Mouse (Mus musculus) E14TG2a.4 (cell line): ENCODE measurements around the gene BC024978.

Experiments used
- H3K27me3 ChIP-seq: 2 replicates; pipeline ENCODE4 v1.6.1; 2014; ENCODE audit warnings: low read length, control low read depth; ENCODE audit not compliant: insufficient read depth
- H3K36me3 ChIP-seq: 2 replicates; pipeline ENCODE4 v1.6.1; 2014; ENCODE audit warnings: low read length, control low read depth; ENCODE audit not compliant: insufficient read depth
- H3K4me1 ChIP-seq: replicated peaks from 2 replicates; pipeline ENCODE4 v1.6.1; 2014; ENCODE audit warnings: low read depth, low read length, control low read depth
- H3K4me3 ChIP-seq: replicated peaks from 2 replicates; pipeline ENCODE4 v1.5.1; 2014; ENCODE audit warnings: mild to moderate bottlenecking, low read length
- H3K9me3 ChIP-seq: 2 replicates; pipeline ENCODE4 v1.6.1; 2014; ENCODE audit warnings: low read length, control low read depth
- CTCF ChIP-seq: conservative IDR thresholded peaks from 2 replicates; pipeline ENCODE4 v1.5.1; 2014; ENCODE audit warnings: low read length
- NANOG ChIP-seq: IDR thresholded peaks from 2 replicates; pipeline ENCODE4 v1.6.1; 2014; ENCODE audit warnings: borderline replicate concordance, low read length, mixed read lengths
- POU5F1 ChIP-seq: IDR thresholded peaks from 2 replicates; pipeline ENCODE4 v1.6.1; 2014; ENCODE audit warnings: low read length, borderline replicate concordance

BC024978 gene

DNA sequence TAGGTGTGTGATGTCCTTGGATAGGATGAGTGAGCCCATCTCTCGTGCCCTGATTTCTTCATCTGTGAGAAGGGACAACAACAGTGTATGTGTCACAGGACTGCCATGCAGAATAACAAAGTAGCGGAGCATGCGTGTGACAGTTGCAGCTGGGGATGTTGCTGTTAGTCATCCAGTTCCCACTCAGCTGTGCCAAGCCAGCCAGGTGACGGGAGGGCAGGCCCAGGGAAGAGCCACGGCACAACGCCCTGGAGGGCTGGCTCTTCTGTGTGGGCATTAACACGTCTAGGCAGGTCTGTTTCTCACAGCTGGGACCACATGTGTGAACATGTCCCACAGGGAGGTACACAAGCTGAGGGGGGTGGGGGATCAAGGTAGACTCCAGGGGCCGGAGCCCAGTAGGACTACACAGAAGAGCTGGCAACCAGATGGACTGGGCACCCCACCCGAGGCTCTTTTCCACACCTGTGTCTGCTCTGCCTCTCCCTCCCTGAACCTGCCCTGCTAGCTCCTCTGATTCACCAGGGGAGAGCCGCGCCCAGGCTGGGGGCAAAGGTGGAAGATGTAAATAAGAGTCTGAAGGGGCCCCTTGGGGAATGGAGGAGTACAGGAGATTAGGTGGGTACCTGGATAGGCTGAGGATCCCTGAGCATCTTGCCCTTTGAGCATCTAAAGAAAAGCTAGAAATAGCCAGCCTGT, 29.4 kb downstream of the BC024978 start:
- TF ChIP-seq POU5F1: no peak
- TF ChIP-seq NANOG: no peak
- no peak for TF ChIP-seq CTCF
- Histone ChIP-seq H3K36me3 (peaks cover 38% of the 10 kb centered on the region), H3K9me3 (no peaks in the 10 kb centered on the region), H3K27me3 (peaks cover 5% of the 10 kb centered on the region), H3K4me3 (peak overlapping the region; percentile 32), H3K4me1 (peaks cover 88% of the 10 kb centered on the region)

DNA sequence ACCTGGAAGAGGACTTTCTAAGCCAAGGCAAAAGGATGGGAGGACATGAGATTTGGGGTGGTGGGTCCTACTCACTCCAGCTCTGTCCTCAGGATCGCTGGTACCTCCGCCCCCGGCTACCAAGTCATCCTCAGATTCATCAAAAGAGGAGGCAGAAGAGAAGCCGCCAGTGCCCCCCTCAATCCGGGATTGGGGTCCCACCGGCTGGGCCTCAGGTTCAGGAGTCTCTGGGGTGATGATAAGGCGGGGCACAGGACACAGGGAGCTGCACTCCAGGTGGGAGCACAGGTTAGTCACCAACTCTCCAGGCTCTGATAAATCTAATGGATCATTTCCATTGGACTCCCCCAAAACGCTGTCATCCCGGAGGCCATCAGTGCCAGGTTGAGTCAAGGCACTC, 31.7 kb downstream of the BC024978 start:
- Histone ChIP-seq H3K4me1 (peaks cover 84% of the 10 kb centered on the region), H3K9me3 (no peaks in the 10 kb centered on the region)
- TF ChIP-seq POU5F1: no peak
- no peak for TF ChIP-seq CTCF
- no peak for TF ChIP-seq NANOG

DNA sequence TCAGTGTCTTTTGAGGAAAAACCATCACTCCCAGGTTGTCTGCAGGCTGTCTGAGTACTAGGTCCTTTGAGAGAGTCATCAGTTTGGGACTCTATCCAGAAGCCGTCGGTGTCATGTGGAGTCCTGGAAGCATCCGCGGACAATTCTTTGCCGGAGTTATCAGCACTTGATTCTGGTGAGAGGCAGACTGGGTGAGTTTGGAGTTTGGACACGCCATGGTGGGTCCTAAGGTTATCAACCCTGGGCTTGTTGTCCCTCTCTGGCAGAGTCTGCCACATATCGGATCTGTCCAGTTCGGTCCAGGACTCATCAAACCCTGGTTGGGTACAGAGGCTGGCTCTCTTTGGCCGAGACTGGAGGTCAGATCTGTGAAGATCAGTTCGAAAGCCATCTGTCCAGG, 32.1 kb downstream of the BC024978 start:
- H3K9me3 ChIP-seq: no peaks in the 10 kb centered on the region
- H3K27me3 ChIP-seq: peaks cover 5% of the 10 kb centered on the region
- peaks cover 23% of the 10 kb centered on the region for H3K36me3 ChIP-seq
- no peak for TF ChIP-seq CTCF
- TF ChIP-seq POU5F1: no peak
- no peak for TF ChIP-seq NANOG
- H3K4me3 ChIP-seq: peak overlapping the region; percentile 95
- peaks cover 84% of the 10 kb centered on the region for H3K4me1 ChIP-seq

More for the DNA sequence above, 31.7 kb downstream of the BC024978 start:
- H3K27me3 ChIP-seq: peaks cover 5% of the 10 kb centered on the region
- peaks cover 27% of the 10 kb centered on the region for H3K36me3 ChIP-seq
- peak overlapping the region; percentile 95 for H3K4me3 ChIP-seq

DNA sequence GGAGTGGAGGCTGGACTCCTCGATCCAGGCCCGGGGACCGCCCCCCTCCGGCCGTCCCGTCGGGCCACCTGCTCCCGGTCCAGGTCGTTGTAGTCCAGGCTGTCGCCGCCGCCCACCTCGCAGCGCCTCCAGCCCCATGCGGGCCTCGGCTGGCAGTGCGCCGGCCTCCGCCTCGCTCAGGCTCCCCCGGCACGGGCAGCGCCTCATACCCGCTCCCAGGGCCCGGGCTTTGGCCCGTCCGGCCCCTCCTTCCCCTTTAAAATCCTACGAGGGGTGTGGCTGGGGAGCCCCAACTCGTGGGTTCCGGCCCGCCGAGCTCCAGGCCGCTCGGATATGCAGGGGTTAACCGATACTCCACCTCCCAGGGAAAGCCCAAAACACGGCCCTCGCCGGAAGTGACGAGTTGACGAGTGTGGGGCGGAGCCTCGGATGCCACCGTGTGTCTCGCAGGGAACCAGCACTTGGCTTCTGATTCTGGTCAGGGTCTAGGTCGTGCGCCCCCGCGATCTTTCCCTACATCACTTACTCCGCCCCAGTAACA, 32.8 kb downstream of the BC024978 start, which contains the start of gene Itpkc:
Gene Itpkc (minus strand): TSS at position 381 of the 541 bp plus-strand sequence.
- TF ChIP-seq CTCF: no peak
- no peak for TF ChIP-seq NANOG
- no peak for TF ChIP-seq POU5F1
- Histone ChIP-seq H3K9me3 (no peaks in the 10 kb centered on the region), H3K27me3 (peaks cover 5% of the 10 kb centered on the region)

GRCm38 (mm10) chr7:27228865-27229264, 33.3 kb downstream of the BC024978 start:
- H3K27me3 ChIP-seq: peaks cover 5% of the 10 kb centered on the region
- H3K4me1 ChIP-seq: peaks cover 79% of the 10 kb centered on the region
- no peaks in the 10 kb centered on the region for H3K9me3 ChIP-seq
- peaks cover 17% of the 10 kb centered on the region for H3K36me3 ChIP-seq
- H3K4me3 ChIP-seq: peak overlapping the region; percentile 95
- TF ChIP-seq CTCF (no peak), POU5F1 (no peak), NANOG (no peak)

More for the DNA sequence above, 32.8 kb downstream of the BC024978 start, which contains the start of gene Itpkc:
- Histone ChIP-seq H3K4me3 (peak within 1 kb of the TSS; percentile 95), H3K36me3 (peaks cover 17% of the 10 kb centered on the region), H3K4me1 (peaks cover 79% of the 10 kb centered on the region)

- TF ChIP-seq NANOG: no peak
- peak; percentile 84 for TF ChIP-seq CTCF
- TF ChIP-seq POU5F1: no peak
- peaks cover 5% of the 10 kb centered on the region for H3K27me3 ChIP-seq
These were observed 35.2 kb downstream of the BC024978 start for GRCm38 (mm10) chr7:27230781-27231180.

DNA sequence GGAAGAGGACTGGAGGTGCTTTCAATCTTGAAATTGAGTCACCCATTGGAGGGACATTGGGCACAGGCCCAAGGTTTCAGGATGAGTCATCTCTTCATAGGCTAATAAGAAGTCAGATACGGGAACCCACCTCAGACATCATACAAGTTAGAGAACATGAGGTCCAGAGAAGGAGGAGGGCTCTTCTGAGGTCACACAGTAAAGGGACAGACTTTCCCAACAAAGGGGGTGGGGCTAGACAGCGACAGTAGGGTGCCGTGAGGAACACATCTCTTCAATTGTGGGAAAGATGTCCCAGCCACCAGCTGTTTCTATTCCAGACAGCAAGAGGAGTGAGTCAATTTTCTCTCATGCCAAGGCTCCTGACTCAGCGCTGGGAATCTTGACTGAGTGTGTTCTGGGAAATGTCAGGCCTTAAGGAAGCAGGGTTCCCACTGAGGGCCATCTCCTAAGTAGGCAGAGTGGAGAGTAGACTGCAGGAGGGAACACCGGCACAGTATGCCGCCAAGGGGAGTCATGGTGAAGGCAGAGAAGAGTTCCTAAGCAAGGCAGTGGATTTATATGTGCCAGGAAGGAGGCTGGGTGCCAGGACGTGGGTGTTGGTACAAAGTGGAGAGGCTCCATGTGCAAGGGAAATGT, 36.2 kb downstream of the BC024978 start:
- no peaks in the 10 kb centered on the region for H3K36me3 ChIP-seq
- no peak overlapping the region for H3K4me3 ChIP-seq
- H3K9me3 ChIP-seq: no peaks in the 10 kb centered on the region
- peaks cover 5% of the 10 kb centered on the region for H3K27me3 ChIP-seq
- TF ChIP-seq CTCF (no peak), POU5F1 (no peak), NANOG (no peak)
- H3K4me1 ChIP-seq: peaks cover 64% of the 10 kb centered on the region

More at GRCm38 (mm10) chr7:27230781-27231180, 35.2 kb downstream of the BC024978 start:
- Histone ChIP-seq H3K9me3 (no peaks in the 10 kb centered on the region), H3K36me3 (peaks cover 4% of the 10 kb centered on the region), H3K4me3 (no peak overlapping the region), H3K4me1 (peaks cover 74% of the 10 kb centered on the region)

GRCm38 (mm10) chr7:27232781-27233281, 37.2 kb downstream of the BC024978 start, which contains the start of gene Coq8b:
Coq8b (plus strand) TSS chr7:27233023.
- H3K27me3 ChIP-seq: no peaks in the 10 kb centered on the region
- H3K36me3 ChIP-seq: no peaks in the 10 kb centered on the region
- H3K4me1 ChIP-seq: peaks cover 57% of the 10 kb centered on the region
- H3K4me3 ChIP-seq: peak within 1 kb of the TSS; percentile 74
- no peak for TF ChIP-seq CTCF
- no peak for TF ChIP-seq POU5F1
- TF ChIP-seq NANOG: no peak
- no peaks in the 10 kb centered on the region for H3K9me3 ChIP-seq
